Mouse (Mus musculus): ENCODE data around the gene Sod3.

Gene Sod3

GRCm38 (mm10) chr5:52375847-52376246, 12.3 kb downstream of the Sod3 start:
- in situ Hi-C loops (cut with MboI, MseI): no loop called here

- in situ Hi-C loops (cut with MboI, MseI): no loop called here
These were observed 19.2 kb downstream of the Sod3 start for GRCm38 (mm10) chr5:52382837-52383236.

- in situ Hi-C loops (cut with MboI, MseI): no loop called here
These were observed 20.2 kb downstream of the Sod3 start for GRCm38 (mm10) chr5:52383748-52384147.

GRCm38 (mm10) chr5:52386016-52386415, 22.4 kb downstream of the Sod3 start:
- in situ Hi-C loops (cut with MboI, MseI): no loop called here

- in situ Hi-C loops (cut with MboI, MseI): no loop called here
These were observed 24.6 kb downstream of the Sod3 start for GRCm38 (mm10) chr5:52388092-52388749.

- in situ Hi-C loops (cut with MboI, MseI): no loop called here
These were observed 26.8 kb downstream of the Sod3 start for GRCm38 (mm10) chr5:52390381-52390780.

GRCm38 (mm10) chr5:52391471-52391870, 27.9 kb downstream of the Sod3 start:
- in situ Hi-C loops (cut with MboI, MseI): no loop called here

GRCm38 (mm10) chr5:52393756-52394155, 30.2 kb downstream of the Sod3 start:
- in situ Hi-C loops (cut with MboI, MseI): no loop called here

GRCm38 (mm10) chr5:52404373-52404772, 40.8 kb downstream of the Sod3 start:
- in situ Hi-C loops (cut with MboI, MseI): no loop called here

- in situ Hi-C loops (cut with MboI, MseI): no loop called here
These were observed 45.2 kb downstream of the Sod3 start for GRCm38 (mm10) chr5:52408668-52409315.

GRCm38 (mm10) chr5:52410197-52410596, 46.6 kb downstream of the Sod3 start:
- in situ Hi-C loops (cut with MboI, MseI): no loop called here

GRCm38 (mm10) chr5:52411567-52411966, 48.0 kb downstream of the Sod3 start:
- in situ Hi-C loops (cut with MboI, MseI): no loop called here

GRCm38 (mm10) chr5:52415193-52415592, 51.6 kb downstream of the Sod3 start:
- in situ Hi-C loops (cut with MboI, MseI): no loop called here

GRCm38 (mm10) chr5:52415917-52416316, 52.3 kb downstream of the Sod3 start:
- in situ Hi-C loops (cut with MboI, MseI): no loop called here

GRCm38 (mm10) chr5:52416485-52416884, 52.9 kb downstream of the Sod3 start:
- in situ Hi-C loops (cut with MboI, MseI): no loop called here
